Mouse (Mus musculus) midbrain, embryonic 12.5 days (tissue): ENCODE measurements around the gene Wdr83os. TPM values are rescaled to one million over a fixed set of nuclear protein-coding genes. Genes with fewer than 3 reads are reported as not detected.

Source experiments
- ATAC-seq: fragments of 200-750 bp; cut with Nextera tagmentation; 2 replicates; pipeline ENCODE4 v1.8.0; 2017; ENCODE audit warnings: low read depth, moderate TSS enrichment, moderate library complexity; ENCODE audit not compliant: low FRiP score
- H3K27ac ChIP-seq: fragments of 300-500 bp; sonication (generic); replicated peaks from 2 replicates; pipeline ENCODE4 v1.5.1; 2016; ENCODE audit warnings: mild to moderate bottlenecking
- H3K27me3 ChIP-seq: fragments of 300-500 bp; sonication (generic); 2 replicates; pipeline ENCODE4 v1.6.1; 2016; ENCODE audit warnings: mild to moderate bottlenecking
- H3K36me3 ChIP-seq: fragments of 300-500 bp; sonication (generic); 2 replicates; pipeline ENCODE4 v1.6.1; 2016
- H3K4me1 ChIP-seq: fragments of 300-500 bp; sonication (generic); 2 replicates; pipeline ENCODE4 v1.6.1; 2016
- H3K4me2 ChIP-seq: fragments of 300-500 bp; sonication (generic); replicated peaks from 2 replicates; pipeline ENCODE4 v1.6.1; 2016; ENCODE audit warnings: mild to moderate bottlenecking, moderate library complexity
- H3K4me3 ChIP-seq: fragments of 300-500 bp; sonication (generic); 2 replicates; pipeline ENCODE4 v1.5.1; 2016; ENCODE audit warnings: mild to moderate bottlenecking
- H3K9ac ChIP-seq: fragments of 300-500 bp; sonication (generic); replicated peaks from 2 replicates; pipeline ENCODE4 v1.6.1; 2016; ENCODE audit warnings: mild to moderate bottlenecking, moderate library complexity
- H3K9me3 ChIP-seq: fragments of 300-500 bp; sonication (generic); 2 replicates; pipeline ENCODE4 v1.6.1; 2016; ENCODE audit warnings: mild to moderate bottlenecking
- WGBS: fragments of 180-500 bp; shearing (Covaris S2); methylation state at CpG from one replicate; pipeline ENCODE4 v1.1.7; 2016; 5-methylcytosine and 5-hydroxymethylcytosine counted together
- polyA plus RNA-seq: library from polyadenylated mRNA; unstranded; fragments of >200 nt; fragmentation: Nextera tagmentation; extraction: Ambion mirVana; gene quantifications from 2 replicates; pipeline ENCODE4 v1.2.1, GENCODE M21; 2016

The Wdr83os gene
- polyA plus RNA-seq, result 114 and 119 TPM in 2 replicates

DNA sequence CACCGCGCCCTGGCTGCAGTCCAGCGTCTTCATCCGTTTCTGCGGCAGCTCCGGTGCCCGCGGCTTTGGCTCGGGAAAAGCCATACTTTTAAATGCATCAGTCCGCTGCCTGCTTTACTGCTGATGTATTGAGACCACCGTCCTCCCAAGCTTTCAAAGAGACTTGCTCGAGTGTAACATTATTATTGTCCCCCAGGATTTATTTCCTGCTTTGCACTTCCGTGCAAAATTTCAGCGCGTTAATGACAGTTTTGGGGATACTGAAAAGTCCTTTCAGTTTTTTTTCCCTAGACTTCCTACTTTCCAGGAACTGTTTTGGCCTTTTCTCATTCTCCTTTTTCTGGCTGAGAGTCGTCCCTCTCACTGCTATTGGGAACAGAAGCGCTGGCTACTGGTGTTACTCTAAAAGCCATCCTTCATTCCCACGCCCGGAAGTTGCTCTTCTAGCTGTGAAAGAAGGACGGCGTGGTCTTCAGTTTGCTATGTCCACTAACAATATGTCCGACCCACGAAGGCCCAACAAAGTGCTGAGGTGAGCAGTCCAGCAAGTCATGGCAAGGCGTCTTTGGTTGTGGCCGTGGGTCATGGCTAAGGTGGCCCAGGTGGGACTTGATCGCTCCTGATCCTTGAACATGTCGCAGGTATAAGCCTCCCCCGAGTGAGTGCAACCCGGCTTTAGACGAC is at the start of gene Wdr83os:
TSS of gene Wdr83os (plus strand) at position 209 of the 684 bp plus-strand sequence.
- WGBS, result under 1% methylated on average over 30 of the region's 30 CpGs
- peaks cover 7% of the 10 kb centered on the region; the same call in 1 of the 2 replicates for H3K27me3 ChIP-seq
- H3K36me3 ChIP-seq, result peaks cover 32% of the 10 kb centered on the region
- peak; percentile 31; the same call in 1 of the 2 replicates for ATAC-seq
- peak within 1 kb of the TSS; percentile 83 for H3K4me3 ChIP-seq
- H3K9me3 ChIP-seq, result no peaks in the 10 kb centered on the region
- peaks cover 34% of the 10 kb centered on the region for H3K4me1 ChIP-seq
- H3K9ac ChIP-seq, result peak within 1 kb of the TSS; percentile 85
- no peak within 1 kb of the TSS; the same call in 1 of the 2 replicates for H3K27ac ChIP-seq
- peak within 1 kb of the TSS; percentile 96 for H3K4me2 ChIP-seq

DNA sequence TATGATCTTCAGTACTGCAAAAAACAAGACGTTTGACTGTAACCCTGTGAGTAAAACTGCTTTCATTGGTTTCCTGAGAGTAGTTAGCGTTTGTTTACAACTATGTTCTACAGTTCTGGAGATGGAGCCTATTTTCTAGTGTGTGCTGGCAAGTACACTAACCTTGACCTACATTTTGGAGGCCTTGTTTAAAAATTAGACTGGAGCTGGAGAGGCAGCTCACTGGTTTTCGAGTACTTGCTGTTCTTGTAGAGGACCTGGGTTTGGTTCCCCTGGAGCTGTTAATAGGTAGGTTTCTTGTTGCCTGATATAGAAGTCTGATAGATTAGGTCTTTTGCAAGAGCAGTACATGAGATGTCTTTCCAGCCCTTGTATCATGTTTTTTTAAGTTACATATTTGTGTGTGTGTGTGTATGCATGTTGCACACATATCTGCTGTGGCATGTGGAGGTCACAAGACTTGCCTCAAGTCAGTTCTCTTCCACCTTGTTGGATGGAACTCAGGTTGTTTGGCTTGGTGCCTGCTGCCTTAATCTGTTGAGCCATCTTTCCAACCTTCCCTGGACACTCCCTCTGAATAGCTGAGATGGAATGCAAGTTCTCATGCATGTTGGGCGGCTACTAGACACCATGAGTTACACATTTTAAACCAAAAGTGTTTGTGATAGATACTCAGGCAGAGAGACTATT is 47.8 kb upstream of the Wdr83os start:
- Histone ChIP-seq H3K9ac (no peak overlapping the region), H3K4me1 (peaks cover 32% of the 10 kb centered on the region), H3K4me3 (no peak overlapping the region), H3K9me3 (no peaks in the 10 kb centered on the region), H3K27me3 (no peaks in the 10 kb centered on the region), H3K36me3 (peaks cover 42% of the 10 kb centered on the region), H3K27ac (no peak overlapping the region), H3K4me2 (no peak overlapping the region)
- WGBS, result 89% methylated on average over 4 of the region's 4 CpGs
- ATAC-seq, result no peak

DNA sequence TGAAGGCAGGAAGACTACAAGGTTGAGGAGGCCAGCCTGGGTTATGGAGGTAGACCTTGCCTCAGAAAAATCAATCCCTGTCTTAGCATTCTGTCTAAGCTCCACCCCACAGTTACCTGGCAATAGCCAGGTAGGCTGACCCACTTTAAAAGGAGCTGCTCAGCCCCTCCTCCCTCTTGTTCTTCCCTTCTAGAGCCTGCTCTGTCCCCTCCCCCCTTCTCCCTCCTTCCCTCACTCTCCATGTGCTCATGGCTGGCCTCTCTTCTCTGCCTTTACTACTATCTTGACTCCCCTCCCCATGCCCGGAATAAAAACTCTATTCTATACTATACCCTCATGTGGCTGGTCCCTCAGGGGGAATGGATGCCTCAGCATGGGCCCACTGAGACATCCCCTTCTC is 46.7 kb upstream of the Wdr83os start:
- WGBS, result 71% methylated on average over 1 of the region's 1 CpGs
- Histone ChIP-seq H3K9me3 (no peaks in the 10 kb centered on the region), H3K4me1 (peaks cover 30% of the 10 kb centered on the region), H3K27me3 (no peaks in the 10 kb centered on the region), H3K27ac (no peak overlapping the region), H3K36me3 (peaks cover 42% of the 10 kb centered on the region), H3K9ac (no peak overlapping the region), H3K4me3 (no peak overlapping the region), H3K4me2 (no peak overlapping the region)
- no peak for ATAC-seq

DNA sequence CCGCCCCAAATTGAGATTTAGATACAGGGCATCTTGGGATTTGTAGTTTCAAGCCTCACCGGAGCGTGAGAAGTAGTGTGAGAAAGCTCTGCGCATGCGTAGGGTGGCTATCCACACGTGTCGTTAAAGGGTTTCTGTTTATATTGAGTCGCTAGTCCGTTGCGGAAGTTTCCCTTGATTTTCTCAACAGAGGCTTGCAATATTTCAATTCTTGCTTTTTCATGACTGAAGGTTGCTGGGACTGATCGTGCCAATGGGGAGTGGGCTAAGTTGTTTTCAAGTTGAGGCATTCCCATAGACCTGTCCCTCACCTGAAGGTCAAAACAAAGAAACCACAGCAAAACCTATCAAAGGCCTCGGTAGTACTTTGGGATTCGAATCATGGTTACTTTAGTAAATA is 45.8 kb upstream of the Wdr83os start:
- Histone ChIP-seq H3K27me3 (no peaks in the 10 kb centered on the region), H3K9me3 (no peaks in the 10 kb centered on the region), H3K4me1 (peaks cover 26% of the 10 kb centered on the region), H3K4me2 (peak overlapping the region; percentile 90), H3K27ac (no peak overlapping the region), H3K4me3 (peak overlapping the region; percentile 90), H3K36me3 (peaks cover 35% of the 10 kb centered on the region), H3K9ac (no peak overlapping the region)
- no peak for ATAC-seq
- 6% methylated on average over 13 of the region's 13 CpGs for WGBS

DNA sequence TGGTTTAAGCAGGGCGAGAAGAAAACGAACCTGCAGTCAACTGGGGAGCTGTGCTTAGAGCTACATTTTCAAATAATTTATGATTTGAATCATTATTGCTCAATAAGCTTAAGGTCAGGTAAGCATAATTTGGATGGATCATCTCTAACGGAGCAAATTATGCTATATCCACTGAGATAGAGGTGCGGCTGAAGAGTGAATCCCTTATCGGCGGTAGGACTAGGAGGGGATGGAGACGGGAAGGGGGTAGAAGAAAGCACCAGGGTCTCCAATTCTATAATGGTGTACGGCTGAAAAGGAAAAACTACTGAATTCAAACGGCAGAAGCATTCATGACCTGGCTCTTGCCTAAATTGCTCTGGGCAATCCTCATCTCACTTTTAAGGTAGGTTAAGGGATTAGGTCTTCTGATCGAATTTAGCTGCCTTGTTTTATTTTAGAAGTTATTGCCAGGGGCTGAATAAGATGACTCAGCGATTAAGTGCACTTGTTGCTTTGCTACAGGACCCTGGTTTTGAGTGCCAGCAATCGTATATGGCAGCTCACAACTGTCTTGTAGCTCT is 45.3 kb upstream of the Wdr83os start:
- Histone ChIP-seq H3K27me3 (no peaks in the 10 kb centered on the region), H3K4me1 (peaks cover 26% of the 10 kb centered on the region), H3K4me3 (peak overlapping the region; percentile 90), H3K9ac (peak overlapping the region; percentile 92; the same call in 1 of the 2 replicates), H3K27ac (no peak overlapping the region), H3K4me2 (peak overlapping the region; percentile 90), H3K36me3 (peaks cover 31% of the 10 kb centered on the region), H3K9me3 (no peaks in the 10 kb centered on the region)
- 6% methylated on average over 12 of the region's 12 CpGs for WGBS
- no peak for ATAC-seq

DNA sequence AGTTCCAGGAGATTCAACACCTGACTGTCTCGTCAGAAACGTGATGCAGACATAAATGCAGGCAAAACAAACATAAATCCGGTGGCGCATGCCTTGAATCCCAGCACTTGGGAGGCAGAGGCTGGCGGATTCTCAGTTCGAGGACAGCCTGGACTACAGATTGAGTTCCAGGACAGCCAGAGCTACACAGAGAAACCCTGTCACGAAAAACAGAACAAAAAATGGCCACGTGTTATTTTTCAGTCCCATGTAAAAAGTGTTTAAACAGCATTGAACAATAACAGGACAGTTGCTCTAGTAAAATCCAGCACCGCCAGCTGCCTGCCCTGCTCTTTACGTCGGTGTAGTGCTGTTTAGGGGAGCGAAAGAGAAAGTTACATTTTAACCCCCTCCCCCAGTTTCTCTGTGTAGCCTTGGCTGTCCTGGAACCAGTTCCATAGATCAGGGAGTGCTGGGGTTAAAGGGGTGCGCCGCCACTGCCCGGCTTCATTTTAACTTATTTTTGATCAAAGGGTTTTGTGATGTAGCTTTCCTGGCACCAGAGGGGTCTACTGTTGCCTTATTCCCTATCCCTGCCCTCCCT is 44.7 kb upstream of the Wdr83os start:
- no peaks in the 10 kb centered on the region for H3K9me3 ChIP-seq
- H3K4me3 ChIP-seq, result peak overlapping the region; percentile 90
- under 1% methylated on average over 15 of the region's 15 CpGs for WGBS
- ATAC-seq, result peak; percentile 3; the same call in 1 of the 2 replicates
- no peaks in the 10 kb centered on the region for H3K27me3 ChIP-seq
- H3K9ac ChIP-seq, result peak overlapping the region; percentile 92
- H3K27ac ChIP-seq, result peak overlapping the region; percentile 99
- H3K4me1 ChIP-seq, result peaks cover 26% of the 10 kb centered on the region
- peaks cover 31% of the 10 kb centered on the region for H3K36me3 ChIP-seq
- H3K4me2 ChIP-seq, result peak overlapping the region; percentile 90

DNA sequence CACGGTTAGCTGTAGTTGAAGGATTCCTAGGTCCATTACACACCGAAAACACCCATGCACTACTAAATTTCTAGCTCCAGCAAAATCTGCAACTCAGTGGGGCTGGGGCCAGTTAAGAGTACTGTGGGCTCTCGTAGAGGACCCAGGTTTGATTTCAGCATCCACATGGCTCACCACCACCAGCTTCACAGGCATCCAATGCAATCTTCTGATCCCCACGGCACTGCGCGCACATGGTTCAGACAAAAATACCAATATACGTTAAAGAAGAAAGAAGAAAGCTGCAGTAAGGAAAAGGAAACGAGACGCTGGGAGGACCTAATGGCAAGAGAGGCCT is 44.2 kb upstream of the Wdr83os start:
- peak overlapping the region; percentile 92 for H3K9ac ChIP-seq
- H3K36me3 ChIP-seq, result peaks cover 32% of the 10 kb centered on the region
- H3K4me2 ChIP-seq, result peak overlapping the region; percentile 90
- H3K4me3 ChIP-seq, result peak overlapping the region; percentile 90
- H3K9me3 ChIP-seq, result no peaks in the 10 kb centered on the region
- peaks cover 26% of the 10 kb centered on the region for H3K4me1 ChIP-seq
- H3K27ac ChIP-seq, result peak overlapping the region; percentile 99
- H3K27me3 ChIP-seq, result no peaks in the 10 kb centered on the region
- ATAC-seq, result peak; percentile 48
- WGBS, result 0% methylated on average over 9 of the region's 9 CpGs

DNA sequence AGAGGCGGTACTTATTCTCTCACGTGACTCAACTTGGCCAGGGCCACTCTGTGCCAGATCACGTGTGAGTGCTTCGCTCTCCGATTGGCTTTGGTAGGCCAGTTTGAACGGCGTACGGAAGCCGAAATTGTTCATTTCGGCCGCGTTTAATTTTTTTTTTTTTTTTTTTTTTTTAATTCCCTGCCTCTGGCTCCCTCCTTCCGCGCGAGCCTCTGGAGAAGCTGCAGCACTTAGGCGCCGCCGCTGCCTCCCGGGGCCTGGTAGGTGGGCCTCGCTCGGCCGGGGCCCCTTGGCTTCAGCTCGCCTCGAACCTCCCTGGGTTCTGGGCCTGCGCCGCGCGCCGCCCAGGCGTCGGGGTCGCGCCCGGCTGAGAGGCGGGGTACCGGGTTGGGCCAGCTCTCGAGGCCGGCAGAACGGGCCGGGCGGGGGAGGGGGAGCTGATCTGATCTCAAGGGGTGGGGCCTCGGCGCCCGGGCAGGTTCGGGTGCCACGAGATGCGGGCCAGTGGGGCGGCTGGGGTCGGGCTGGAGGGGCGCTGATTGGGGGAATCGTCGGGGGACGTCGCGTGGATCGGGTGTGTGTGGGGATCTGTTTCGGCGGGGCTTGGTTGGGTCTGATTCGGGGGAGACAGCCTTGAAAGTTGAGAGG is 43.7 kb upstream of the Wdr83os start, which contains the start of gene Tnpo2:
TSS of gene Tnpo2 (plus strand) at position 198 of the 648 bp plus-strand sequence.
- H3K36me3 ChIP-seq, result peaks cover 32% of the 10 kb centered on the region
- peaks cover 26% of the 10 kb centered on the region for H3K4me1 ChIP-seq
- WGBS, result under 1% methylated on average over 59 of the region's 59 CpGs
- H3K4me2 ChIP-seq, result peak within 1 kb of the TSS; percentile 90
- no peaks in the 10 kb centered on the region for H3K27me3 ChIP-seq
- H3K9ac ChIP-seq, result peak within 1 kb of the TSS; percentile 92
- ATAC-seq, result peak; percentile 92
- H3K4me3 ChIP-seq, result peak within 1 kb of the TSS; percentile 90
- H3K9me3 ChIP-seq, result no peaks in the 10 kb centered on the region
- H3K27ac ChIP-seq, result peak within 1 kb of the TSS; percentile 99

DNA sequence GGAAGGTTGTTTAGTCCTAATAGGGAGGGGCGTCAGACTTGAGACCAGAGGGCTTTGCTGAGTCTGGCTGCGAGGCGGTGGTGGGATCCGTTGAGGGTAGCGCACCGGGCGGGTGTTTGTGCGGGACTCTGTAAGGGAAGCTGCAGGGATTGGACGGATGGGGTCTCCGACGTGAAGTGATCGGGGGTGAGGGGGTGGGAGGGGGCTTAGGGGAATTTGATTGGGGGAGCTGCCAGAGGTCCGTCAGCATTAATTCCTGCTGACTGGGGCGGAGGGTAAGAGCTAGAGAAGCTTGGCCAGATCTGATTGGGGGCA is 43.2 kb upstream of the Wdr83os start:
- Histone ChIP-seq H3K4me1 (peaks cover 26% of the 10 kb centered on the region), H3K27me3 (no peaks in the 10 kb centered on the region), H3K9ac (peak overlapping the region; percentile 92), H3K4me2 (peak overlapping the region; percentile 90), H3K36me3 (peaks cover 31% of the 10 kb centered on the region), H3K4me3 (peak overlapping the region; percentile 90), H3K27ac (peak overlapping the region; percentile 99), H3K9me3 (no peaks in the 10 kb centered on the region)
- under 1% methylated on average over 14 of the region's 14 CpGs for WGBS
- peak; percentile 68 for ATAC-seq

DNA sequence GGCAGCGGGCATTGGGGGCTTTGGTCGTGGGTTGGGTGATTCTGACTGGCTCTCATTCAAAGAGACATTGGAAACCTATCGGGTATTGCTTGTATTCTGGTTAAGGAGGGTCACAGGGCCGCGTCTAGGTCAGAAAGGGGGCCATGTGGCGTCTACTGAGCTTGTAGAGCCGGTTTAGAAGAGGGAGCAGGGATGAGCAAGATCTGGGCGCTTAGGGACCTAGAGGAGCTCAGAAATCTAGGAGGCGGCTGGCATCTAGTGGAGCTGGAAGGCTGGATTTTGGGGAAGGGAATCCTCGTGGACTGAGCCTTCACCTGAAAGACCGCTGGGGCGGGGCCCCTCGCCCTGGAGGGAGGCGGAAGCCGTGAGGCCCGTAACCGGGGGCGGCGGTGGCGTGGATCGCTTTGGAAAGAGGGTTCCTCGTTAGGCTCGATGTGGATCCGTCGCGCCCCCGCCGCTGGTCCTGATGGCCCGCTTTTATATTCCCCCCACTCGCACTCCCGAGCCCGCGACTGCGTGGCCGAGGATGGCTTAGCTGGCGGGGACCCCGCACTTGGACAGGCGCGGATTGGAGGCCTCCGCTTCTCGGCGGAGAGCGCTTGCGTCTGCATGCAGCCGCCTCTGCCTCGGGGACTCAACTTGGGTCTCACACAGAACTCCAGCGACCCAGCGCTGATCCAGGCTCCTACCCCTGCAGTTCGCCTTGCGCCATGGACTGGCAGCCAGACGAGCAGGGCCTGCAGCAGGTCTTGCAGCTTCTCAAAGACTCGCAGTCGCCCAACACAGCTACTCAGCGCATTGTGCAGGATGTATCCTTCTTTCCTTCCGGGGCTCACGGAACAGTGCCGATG is 42.6 kb upstream of the Wdr83os start:
- under 1% methylated on average over 56 of the region's 57 CpGs for WGBS
- peaks cover 26% of the 10 kb centered on the region for H3K4me1 ChIP-seq
- H3K9me3 ChIP-seq, result no peaks in the 10 kb centered on the region
- peak overlapping the region; percentile 90 for H3K4me3 ChIP-seq
- peak overlapping the region; percentile 90 for H3K4me2 ChIP-seq
- peak overlapping the region; percentile 92 for H3K9ac ChIP-seq
- peak overlapping the region; percentile 99 for H3K27ac ChIP-seq
- peaks cover 31% of the 10 kb centered on the region for H3K36me3 ChIP-seq
- 0 out of 2 replicates have a peak, but pooled peaks have one; percentile 0 for ATAC-seq
- H3K27me3 ChIP-seq, result no peaks in the 10 kb centered on the region

DNA sequence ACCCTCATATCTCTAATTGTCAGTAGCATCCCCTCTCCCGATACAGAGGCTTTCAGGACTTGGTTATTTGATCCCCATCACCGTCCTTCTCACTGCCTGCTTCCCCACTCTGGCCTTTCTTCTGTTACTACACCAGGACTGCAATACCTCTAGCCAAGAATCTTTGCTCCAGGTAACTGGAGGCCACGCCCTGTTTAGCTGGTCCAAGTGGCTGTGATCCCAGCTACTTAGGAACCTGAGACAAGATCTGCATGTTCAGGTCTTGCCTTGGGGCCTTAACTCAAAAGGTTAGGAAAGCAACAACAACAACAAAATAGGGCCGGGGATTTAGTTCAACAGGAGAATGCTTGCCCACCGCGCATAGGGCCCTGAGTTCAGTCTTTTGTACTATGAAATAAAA is 36.9 kb upstream of the Wdr83os start:
- no peak overlapping the region for H3K4me3 ChIP-seq
- H3K27ac ChIP-seq, result no peak overlapping the region
- H3K27me3 ChIP-seq, result no peaks in the 10 kb centered on the region
- no peak overlapping the region for H3K9ac ChIP-seq
- H3K36me3 ChIP-seq, result peaks cover 82% of the 10 kb centered on the region
- peaks cover 5% of the 10 kb centered on the region for H3K4me1 ChIP-seq
- 95% methylated on average over 6 of the region's 6 CpGs for WGBS
- ATAC-seq, result no peak
- H3K9me3 ChIP-seq, result no peaks in the 10 kb centered on the region
- H3K4me2 ChIP-seq, result no peak overlapping the region
